Mouse (Mus musculus) gonadal fat pad, adult 2 months (tissue): Measurements from ENCODE around the gene Kcnma1. TPM values are rescaled to one million over a fixed set of nuclear protein-coding genes. Genes with fewer than 3 reads are reported as not detected.

Experiments used
- DNase-seq: peaks from one replicate; pipeline ENCODE4 v3.0.0-alpha.2; 2012; ENCODE audit warnings: low read depth
- polyA plus RNA-seq: library from polyadenylated mRNA; depleted of rRNA; stranded (reverse); fragments of >200 nt; gene quantifications from 2 replicates; pipeline ENCODE4 v1.2.3, GENCODE M21; 2012; rRNA removed

Kcnma1 gene
- 6.0 and 6.8 TPM in 2 replicates for polyA plus RNA-seq

DNA sequence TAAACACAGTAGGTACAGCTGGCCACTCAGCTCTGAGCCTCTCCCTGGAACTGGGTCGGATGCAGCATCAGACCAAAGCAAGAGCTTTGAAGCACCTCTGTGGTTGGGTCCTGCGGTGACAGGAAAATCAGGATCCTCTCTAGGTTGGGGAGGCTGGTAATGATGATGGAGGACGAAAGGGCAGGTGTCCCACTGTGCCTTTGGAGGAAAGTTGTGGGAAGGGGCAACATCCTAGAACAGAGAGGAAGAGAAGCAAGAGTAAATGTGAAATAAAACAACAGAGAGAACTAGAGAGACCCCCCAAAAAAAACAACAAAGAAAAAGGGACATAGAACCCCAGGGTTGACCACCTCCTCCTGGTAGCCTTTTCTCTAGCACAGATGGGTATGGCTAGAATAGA is at the start of gene Kcnma1:
Gene Kcnma1 (minus strand): TSS at position 101 of the 400 bp plus-strand sequence.
- DNase-seq, result no peak

DNA sequence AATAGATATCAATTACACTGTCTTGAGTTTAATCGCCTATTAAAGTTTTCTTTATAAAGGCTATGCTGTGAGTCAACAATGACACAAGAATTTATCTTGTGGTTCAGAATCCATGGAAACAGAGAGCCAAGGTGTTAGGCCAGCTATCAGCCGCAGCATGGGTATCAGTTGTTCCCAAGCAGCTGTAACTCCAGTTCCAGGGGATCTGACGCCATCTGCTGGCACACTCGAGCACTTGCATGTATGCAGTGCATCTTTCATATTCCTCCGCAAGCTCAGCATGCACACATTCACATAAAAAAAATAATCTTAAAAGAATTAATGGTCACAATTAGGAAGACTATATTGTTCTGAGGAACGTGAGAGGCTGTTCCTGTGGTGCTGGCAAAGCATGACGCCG is 45.5 kb upstream of the Kcnma1 start:
- DNase-seq, result peak; percentile 20

DNA sequence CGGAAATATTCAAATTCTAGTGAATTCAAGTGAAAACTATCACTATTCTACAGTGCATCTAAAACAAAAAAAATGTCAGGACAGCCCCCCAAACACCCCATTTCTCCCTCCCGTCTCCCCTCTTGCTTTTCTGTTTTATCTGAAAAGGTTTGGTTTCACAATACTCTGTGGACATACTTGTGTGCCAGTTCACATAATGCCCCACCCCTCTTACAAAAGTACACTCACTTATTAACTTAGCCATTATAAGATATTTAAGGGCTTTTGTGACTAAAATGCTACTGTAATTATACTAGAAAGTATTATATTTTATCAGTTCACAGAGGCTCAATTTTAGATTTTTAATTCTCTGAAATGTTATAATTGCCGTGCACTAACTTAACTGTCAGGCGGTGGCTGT is 45.0 kb upstream of the Kcnma1 start:
- no peak for DNase-seq

DNA sequence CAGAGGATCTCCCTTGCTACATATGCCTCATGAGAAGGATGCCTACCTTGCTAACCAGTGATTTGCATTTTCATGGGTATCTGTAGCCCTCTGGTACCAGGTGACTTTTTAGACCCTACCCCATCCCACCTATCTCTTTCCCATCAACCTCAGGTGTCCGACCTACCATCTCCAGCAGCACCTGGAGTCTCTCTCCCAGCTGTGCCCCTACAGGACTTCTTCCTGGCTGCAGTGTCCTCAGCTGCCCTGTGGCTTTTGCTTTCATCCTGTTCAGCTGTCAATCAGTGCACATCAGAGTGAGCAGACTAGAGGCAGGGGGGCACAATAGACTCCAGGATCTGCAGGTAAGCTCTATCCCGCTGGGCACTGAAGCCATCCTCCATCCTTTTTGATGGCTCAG is 37.5 kb upstream of the Kcnma1 start:
- no peak for DNase-seq

DNA sequence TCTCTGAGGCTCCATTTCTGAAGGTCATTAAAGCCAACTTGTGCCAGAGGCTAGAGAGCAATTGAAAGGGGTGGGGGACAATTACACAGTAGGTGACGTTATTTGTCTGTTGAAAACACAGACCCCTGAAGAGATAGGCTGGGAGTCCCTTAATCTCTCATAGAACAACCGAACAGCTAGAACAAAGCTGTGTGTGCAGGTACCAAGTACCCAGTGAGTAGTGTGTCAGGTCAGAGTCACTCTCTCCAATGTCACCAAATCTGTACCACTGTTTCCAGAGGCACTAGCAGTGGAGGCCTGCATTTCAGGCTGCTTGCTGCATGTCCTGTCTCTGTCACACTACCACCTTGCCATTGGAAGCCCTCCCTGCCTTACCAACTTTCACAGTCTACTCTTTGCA is 22.3 kb upstream of the Kcnma1 start:
- no peak for DNase-seq

DNA sequence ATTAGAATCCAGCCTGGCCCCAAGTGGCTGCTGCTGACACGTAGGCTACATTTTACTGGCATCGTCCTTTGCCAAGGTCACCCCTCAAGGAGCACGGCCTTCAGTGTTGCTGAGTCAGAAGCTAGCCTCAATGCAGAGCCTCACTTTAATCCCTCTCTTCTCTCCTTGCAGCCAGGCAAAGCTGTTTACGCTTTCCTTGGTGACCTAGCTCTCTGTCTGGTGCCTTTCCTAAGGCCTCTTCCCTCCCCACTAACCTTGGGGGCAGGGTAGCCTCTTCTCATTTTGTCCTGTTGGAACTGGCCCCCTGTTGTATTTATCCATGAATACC is 21.9 kb upstream of the Kcnma1 start:
- DNase-seq, result no peak

DNA sequence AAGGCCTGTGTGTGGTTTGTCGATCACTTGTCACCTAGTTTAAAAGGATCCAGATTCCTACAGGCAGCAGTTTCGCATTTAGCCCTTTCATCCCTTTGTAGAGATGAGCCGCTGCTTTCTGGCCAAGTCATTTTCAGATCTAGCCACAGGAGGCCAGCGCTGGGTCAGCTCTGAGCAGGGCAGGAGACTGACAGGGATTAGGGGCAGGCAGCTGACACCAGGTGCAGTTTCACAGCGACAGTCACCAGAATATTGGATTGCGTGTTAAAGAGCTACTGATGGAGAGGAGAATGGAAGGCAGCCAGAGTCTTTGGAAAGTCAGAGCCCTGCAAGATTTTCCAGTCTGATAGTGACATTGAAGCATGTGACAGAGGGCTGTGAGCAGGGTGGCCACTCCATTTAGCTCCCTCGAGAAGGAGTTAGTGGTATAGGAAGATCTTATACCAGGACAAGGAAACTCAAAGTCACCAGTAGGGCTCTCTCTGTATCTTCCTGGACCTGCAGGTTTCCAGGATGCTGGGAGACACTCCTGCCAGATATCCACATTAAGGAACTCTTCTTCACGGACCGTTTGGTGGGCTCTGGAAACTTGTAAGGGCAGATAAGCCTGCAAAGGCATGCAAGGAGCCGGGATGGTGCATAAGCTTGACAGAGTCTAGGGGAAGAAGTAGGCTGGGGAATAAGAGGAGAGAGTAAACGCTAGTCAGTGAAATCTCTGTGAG is 21.4 kb upstream of the Kcnma1 start:
- no peak for DNase-seq

DNA sequence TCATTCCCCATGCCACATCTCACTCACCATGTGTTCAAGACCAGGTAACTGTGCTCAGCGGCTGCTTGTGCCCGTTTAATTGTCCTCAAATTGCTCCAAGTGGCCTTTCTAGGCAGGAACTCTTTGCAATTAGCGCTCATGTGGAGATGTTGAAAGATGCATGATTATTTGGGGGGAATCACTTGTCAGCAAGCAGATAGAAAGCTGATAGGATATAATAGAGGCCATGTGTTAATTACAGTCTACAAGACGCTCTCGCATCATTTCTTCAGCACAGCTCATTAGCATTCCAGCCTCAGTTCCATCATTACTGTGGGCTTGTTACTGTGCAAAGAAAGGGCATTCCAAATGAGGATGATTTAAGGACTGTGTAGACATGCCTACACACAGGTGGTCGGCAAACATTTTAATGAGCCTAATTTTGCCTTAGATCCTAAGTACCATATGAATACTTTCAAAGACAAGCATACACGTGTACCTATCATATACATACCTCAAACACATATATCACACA is 18.6 kb upstream of the Kcnma1 start:
- no peak for DNase-seq

DNA sequence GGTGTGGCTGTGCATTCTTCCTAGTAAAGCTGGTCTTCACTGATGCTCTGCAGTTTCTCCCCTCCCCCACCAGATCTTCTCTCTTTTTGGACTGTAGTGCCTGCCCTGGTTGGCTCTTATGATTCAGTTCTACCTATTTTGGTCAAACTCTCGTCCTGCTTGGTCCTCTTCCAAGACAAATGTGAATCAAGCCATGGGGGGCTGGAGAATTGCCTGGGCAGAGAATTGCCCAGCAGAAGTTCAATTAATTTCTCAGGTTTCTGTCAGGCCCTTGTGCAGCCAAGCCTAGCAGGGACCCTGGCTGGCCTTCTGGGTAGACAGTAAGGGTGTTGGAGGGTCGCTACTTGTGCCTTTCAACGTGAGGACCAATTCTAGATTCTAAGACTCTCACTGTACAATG is 17.9 kb upstream of the Kcnma1 start:
- DNase-seq, result no peak

DNA sequence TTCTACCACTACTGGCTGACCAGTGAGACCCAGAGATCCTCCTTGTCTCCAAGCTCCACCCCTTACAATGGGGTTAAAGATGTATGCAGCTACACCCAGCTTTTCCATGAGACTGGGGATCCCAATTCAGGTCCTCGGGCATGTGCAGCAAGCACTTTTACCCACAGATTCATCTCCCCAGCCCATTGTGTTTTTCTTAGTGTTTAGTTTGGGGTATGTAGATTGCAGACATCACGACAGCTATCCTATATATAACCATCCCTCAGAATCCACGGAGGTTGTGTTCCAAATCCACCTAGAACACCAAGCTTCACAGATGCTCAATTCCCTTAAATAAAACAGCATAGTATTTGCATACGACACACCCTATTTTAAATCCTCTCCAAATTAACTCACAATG is 6.4 kb upstream of the Kcnma1 start:
- no peak for DNase-seq

DNA sequence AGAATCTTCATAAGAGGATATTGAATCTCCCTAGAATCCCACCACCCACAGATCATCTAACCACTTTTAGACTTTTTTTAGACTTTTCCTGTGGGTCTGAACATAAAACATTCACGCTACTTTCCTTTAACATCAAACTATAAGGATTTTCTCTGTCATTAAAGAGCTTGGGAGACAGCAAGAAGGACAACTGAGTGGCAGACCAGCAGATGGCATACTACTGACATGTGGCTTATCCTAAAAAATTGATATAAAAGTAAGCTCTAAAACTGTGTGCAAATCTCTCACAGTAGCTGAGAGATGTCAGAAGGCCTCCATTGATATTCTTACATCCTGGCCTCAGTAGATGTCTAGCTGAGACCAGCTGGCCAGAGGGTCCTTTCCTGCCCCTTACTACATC is 4.3 kb downstream of the Kcnma1 start:
- no peak for DNase-seq

DNA sequence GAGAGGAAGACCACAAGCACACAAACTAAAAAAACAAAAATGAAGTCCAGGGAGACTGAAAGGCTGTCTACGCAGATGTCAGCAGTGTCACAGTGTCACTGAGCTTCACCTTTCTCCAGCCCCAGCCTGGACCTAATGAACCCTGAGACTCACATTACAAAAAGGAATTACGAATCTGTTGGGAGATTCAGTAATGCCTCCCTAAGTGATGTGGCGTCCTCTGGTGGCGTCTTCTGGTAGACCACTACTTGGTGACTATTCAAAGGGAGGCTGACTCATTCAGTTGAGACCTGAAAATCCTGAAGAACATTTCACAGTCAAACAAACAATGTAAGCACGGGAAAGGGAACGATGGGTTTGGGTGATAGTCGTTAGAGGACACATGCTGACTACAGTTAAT is 6.0 kb downstream of the Kcnma1 start:
- DNase-seq, result no peak

DNA sequence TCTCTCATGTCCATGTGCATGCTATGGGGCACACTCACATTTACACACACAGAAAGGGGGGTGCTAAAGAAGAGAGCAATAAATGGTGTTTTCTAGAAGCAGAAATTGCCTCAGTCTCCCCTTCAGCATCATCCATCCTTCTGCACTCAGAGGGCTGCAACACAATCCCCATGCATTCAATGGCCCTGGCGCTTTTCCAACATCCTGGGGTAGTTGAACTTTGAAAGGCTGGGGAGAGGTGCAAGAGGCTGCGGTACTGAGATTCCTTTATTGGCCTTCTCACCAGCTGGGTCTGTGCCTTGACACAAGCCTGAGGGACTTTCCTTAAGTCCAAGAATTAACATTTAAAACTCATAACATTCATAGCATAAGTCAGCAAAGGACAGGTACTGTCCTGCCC is 8.0 kb downstream of the Kcnma1 start:
- no peak for DNase-seq

DNA sequence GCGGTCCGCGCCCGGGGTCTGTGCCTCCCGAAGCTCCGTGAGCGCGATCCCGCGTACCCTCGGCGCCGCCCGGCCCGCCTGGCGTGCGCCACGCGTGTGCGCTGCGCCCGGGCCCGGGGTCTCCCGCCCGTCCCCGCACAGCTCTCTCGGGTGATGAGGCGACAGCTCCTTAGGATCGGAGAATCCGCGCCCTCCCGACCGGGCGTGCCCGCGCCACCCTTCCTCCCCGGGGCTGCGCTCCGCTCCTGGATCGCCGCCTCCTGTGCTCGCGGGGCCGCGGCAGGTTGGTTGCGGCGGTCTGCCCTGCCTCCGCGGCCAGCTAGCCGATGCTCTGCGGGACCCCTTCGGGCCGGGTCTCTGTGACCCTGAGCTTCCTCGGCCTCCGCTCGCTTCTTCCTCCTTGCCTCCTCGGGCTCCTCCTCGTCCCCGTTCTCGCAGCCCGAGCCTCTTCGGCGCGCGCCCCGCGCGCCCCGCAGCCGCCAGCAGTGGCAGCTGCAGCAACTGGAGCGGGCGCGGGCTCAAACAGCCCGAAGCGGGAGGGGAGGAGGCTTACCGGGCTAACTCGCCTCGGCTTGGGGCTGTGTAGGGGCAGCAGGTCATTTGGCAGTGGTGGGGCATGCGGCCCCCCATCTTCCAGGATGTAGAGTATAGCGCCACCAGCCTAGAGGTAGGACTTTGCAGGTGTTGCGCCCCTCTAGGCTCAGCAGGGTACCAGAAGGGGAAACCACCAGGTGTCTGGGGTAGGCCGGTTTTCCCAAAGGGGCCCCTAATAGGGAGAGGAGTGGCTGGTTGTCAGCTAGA is 9.6 kb downstream of the Kcnma1 start:
- DNase-seq, result no peak

DNA sequence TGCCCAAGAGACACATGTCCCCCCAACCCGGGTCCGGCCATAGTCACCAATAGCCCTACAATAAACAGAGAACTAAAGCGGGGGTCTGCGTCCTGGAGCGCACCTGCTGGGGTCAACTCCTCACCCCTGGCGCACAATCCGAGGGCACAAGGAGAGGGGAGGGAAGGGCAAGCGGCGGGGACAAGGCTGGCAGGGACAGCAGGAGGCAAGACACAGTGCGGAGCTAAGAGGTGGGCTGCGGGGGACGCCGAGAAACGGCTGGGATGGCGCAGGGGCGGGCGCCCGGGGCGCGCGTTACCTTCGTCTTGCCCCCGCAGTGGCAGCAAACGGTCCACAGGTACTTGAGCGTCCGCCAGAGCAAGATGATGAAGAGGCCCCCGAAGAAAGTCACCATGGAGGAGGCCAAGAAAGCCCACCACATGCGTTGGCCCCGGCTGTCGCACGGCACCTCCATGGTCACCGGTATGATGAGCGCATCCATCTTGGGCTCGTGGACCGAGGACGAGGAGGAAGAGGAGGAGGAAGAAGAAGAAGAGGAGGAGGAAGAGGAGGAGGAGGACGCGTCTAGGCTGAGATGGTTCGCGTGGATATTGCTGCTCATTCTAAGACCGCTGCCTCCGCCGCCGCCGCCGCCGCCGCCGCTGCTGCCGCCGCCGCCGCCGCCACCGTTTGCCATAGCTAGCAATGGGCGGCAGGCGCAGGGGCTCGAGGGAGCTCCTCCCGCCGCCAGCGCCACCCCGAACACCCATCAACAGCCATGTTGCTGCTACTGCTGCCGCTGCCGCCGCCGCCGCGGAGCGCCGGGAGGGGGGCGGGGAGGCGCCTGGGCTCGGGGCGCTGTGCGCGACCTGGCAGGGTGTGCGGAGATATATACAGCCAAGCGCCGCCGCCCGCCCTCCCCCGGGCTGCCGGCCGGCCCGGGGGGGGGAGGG is 10.6 kb downstream of the Kcnma1 start:
- DNase-seq, result no peak

DNA sequence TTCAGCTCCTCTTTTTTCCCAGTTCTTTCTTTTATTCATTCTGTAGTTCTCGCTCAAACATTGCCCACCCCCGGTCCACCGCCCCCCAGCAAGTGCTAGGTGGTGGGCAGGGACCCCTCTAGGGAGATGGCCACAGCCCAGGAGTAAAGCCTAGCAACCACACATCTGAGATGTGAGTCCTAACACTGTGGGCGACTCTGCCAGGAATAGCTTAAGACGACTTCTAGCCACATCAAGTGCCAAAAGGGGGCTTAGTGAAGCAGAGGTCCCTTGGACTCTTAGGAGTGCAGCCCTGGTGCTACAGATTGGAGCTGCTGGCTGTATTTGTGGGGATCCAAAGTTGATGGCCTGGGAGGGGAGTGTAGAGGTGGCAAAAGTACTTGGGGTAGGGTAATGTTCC is 11.6 kb downstream of the Kcnma1 start:
- no peak for DNase-seq

DNA sequence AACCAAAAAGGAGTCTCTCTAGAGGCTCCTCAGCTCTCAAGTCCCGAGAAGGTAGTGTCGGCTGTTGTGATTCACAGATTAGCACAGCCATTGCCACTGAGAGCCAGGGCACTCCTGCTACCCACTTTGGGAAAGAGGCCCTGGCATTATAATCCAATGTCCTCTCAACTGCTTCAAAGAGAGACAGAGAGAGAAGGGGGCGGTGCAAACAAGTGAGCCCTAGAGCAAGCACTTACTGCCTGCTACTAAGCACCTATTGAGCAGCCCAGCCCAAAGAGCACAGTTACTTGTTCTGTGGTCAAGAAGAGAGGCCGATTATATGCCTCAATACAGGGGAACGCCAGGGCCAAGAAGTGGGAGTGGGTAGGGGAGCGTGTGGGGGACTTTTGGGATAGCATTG is 16.4 kb downstream of the Kcnma1 start:
- no peak for DNase-seq

DNA sequence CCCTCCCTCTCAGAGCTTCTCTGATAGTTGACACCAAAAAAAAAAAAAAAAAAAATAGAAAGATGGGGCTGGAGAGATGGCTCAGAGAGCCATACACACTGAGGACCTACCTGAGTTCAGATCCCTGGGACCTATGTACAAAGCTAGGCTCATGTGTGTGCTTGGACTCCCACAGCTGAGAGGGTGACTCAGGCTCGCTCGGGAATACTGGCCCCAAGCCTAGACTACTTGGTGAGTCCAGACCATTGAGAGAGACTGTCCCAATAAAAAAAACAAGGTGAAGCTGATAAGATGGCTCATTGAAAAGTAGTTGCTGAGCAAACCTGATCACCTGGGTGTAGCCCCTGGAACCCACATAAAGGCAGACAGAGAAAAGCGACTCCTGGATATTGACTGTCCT is 18.5 kb downstream of the Kcnma1 start:
- DNase-seq, result no peak

DNA sequence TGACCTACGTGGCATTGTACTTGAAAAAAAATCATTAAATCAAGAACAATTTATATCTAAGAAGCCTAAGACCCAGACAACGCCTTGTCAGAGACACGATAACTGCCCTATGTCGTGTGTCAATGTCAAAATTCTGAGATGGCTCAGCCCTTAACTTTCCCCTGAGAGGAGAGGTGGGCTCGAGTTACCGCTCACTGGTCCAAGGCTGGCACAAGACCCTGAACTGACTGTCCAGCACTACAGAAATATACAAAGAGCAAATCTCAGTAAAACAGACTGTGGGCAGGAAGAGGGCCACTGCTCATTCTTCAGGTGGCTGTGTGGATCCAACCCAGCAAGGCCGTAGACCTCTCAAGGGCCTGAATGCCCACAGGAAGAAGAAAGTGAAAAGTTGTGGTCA is 23.4 kb downstream of the Kcnma1 start:
- DNase-seq, result no peak

DNA sequence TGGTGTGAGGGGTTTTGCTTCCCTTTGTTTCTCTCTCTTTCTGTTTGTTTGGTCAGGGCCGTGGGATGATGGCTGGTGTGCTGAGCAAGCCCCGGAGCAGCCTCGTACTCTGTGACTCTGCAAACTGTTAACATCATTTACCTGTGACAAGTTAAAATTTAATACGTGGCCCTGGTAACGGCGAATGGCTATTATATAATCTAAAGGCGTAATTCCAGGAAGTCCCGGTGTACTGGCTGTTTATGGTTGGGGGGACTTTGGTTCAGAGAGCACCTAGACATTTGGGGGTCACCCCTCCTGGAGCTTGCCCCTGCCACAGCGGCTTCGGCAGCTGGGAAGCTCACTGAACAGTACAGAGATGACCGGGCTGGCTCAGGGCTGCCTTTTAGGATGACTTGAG is 24.6 kb downstream of the Kcnma1 start:
- no peak for DNase-seq

DNA sequence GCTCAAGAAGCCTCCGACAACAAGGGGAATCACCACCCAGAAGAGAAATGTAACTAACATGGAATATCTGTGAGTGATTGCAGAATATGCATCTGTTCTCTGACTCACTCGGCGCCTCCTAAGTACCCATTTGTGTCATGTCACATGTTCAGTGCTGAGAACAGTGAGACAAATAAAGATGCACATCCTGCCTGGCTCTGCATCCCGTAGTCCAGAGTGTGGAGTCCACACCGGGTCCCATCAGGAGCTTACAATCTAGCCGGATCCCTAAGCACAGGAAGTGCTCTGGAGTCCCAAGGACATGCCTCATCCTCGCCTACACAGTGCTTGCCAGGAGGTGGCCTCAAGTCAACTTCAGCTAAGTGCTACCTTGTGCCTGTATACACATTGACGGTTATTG is 32.1 kb downstream of the Kcnma1 start:
- DNase-seq, result no peak

DNA sequence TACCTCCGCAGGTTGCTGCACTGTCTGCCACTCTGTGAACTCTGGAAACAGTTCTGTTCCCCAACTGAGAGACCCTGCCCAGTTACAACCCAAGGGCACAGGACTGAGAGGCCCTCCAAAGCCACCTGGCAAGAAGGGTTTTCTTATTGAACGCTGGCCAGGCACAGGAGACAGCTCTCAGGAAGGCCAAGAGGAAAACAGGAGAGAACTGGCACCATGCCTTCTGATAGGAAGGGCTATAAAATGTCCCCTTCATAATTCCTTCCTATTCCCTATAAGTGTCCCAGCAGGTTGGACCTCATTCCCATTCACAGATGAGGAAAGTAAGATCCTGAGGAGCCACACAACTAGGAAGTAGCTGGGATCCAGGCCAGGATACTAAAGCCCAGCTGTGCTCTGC is 39.6 kb downstream of the Kcnma1 start:
- no peak for DNase-seq
